Mouse (Mus musculus): ENCODE results near the gene Gm11549. TPM values are rescaled to one million over a fixed set of nuclear protein-coding genes. Genes with fewer than 3 reads are reported as not detected.

The Gm11549 gene
- total RNA-seq, 2 experiments from 2014 or later, result 0.61 TPM; not detected in 1

DNA sequence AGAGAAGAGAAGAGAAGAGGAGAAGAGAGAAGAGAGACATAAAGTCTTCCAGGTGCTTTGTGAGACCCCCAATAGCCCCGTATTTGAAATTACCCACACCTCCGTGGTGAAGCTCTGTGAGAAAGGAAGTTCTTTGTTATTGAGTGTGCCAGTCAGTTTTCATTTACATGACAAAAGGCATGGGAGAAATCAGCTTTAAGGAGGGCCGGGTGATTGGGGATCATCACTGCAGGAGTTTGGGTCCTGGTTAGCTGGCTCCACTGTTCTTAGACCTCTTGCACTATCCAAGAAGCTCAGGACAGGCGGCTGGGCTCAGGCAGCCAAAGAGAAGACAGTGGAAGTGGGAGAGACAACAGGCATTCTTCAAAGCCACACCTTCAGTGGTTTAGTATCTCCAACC lies 524 bp upstream of the Gm11549 start:
- DNase-seq (ENCODE audit: low spot score in 2 of 2), result no peak

DNA sequence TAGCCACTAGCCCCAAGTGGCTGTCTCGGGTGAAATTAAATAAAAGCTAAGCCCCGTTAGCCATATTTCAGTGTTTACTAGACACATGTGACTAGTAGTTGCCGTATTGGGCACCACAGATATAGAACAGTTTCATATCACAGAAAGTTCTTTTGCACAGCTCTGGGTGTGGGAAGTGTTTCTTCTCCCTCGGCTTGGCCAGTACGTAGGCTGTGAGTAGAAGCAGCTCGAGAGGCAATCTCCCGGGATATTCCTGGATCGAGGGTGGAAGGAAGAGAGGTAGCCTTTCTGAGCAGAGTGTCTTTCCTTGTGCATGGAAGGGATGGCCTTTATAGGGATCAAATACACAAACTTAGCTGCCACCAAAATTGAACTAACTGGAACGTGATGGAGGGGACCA lies 5.4 kb downstream of the Gm11549 start:
- DNase-seq (ENCODE audit: low spot score in 2 of 2), result no peak

DNA sequence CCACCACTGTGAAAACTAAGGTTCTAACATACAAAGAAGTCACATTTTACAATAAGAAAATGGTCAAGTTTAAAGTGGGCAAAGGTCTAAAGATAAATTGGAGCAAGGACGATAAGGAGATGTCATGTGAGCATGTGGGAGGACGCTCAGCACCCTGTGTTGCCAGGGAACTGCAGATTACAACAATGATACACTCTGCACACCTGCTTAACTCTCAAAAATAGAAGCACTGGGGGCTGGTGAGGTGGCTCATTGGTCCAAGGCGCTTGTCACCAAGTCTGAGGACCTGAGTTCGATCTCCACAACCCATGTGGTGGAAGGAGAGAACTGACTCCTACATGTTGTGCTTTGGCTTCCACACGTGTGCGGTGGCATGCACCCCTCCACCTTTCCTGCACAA lies 10.1 kb downstream of the Gm11549 start:
- DNase-seq (ENCODE audit: low spot score in 2 of 2), result peak in 1 of 2 experiments; percentile 4

DNA sequence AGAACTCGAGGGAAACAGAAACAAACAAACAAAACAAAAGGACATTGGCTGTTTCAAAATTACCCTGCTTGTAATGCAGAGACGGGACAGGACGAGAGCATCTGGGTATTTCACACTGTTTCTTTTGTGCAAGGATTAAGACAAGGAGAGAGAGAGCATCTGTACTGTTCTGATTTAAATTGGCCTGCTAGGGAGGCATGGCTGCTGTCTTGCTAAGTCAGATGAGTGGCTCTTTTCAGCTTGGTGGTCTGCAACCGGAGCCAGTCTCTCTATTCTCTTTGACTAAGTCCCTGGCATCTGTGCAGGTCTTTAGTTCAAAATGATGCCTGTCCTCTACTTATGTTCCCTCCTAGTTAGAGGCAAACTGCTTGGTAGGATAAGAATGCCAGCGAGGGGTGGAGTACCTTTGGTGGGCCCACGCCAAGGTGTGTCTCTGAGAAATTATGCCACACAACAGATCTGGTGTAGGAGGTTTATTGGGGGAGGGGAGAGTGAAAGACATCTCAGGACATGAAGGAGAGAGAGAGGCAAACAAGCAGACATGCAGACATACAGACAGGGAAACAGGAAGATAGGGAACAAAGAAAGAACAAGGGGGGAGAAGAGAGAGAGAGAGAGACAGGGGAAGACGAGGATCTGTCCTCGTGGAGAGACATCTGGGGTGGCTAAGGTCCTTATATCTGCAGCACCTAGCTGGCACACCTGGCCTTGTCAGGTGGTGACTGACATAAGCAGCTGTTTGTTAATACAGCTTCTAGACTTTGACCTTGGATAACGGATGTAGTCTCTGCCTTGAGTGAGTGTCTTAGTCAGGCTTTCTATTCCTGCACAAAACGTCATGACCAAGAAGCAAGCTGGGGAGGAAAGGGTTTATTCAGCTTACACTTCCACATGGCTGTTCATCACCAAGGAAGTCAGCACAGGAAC lies 15.5 kb downstream of the Gm11549 start:
- peak in 1 of 2 experiments; percentile 3 for DNase-seq (ENCODE audit: low spot score in 2 of 2)

DNA sequence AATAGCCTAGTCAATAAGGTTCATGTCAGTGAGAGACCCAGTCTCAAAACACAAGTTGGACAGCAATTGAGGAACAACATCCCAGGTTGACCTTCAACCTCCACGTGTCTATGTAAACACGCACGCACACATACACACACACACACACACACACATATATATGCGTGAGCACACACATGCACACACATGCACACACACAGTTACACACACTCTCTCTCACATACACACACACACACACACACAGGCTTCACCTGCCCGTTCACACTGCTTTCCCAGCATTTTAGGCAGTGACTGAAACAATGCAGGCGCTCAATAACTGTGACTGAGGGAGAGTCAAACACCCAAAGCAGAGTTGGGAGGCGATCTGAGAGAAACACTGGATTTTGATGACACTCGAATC lies 16.3 kb downstream of the Gm11549 start:
- no peak for DNase-seq (ENCODE audit: low spot score in 2 of 2)

DNA sequence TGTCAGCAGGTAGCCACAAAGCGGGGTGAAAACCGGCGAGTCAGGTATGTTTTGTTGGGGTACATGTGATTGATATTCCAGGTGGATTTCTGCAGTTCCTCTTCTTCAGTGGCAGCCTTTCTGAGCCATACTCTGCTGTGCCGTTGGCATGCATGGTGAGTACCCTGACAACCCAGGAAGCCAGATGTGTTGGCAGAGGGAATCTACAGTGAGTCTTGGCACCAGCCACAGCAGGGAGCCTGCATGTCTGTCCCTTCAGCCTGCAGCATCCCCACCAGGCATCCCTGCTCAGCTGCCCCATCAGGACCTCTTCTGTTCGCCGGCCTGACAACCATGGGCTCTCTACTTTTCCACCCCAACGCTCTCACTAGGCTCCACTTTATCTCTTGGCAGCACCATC lies 20.1 kb downstream of the Gm11549 start:
- DNase-seq (ENCODE audit: low spot score in 2 of 2), result no peak

DNA sequence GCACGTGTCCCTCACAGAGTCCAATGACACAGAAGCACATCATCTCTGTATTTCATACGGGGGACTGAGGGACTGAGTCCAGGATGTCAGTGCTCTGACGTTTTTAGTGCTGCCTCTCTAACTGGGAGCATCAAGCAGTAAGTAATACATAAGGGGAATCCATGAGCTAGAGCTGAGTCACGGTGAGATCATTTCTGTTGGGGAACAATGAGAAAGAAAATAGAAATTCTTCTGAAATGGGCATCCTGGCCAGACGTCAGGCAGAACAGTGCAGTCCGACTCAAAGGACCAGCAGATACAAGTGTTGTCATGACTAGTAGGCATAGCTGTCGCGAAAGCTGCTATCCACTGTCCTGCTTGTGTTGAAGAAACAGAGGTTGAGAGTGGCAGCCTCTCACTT lies 20.6 kb downstream of the Gm11549 start:
- no peak for DNase-seq (ENCODE audit: low spot score in 2 of 2)

DNA sequence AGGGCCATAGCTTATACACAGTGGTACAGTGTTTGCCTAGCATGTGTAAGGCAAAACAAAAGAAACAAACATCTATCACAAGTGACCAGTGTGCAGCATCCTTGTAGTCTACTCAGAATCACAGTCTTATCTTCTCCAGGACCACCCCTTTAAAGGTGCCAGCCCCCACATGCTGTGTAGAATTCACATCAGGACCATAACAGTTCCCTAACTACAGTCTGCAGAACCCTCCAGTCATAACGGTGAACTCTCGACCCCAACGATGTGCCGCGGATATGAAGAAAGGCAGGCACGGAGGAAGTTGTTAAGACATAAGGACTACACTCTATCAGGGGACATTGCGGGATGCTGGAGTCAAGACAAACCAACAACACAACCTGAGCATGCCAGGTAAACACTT lies 22.2 kb downstream of the Gm11549 start:
- peak in 1 of 2 experiments; percentile 8 for DNase-seq (ENCODE audit: low spot score in 2 of 2)

DNA sequence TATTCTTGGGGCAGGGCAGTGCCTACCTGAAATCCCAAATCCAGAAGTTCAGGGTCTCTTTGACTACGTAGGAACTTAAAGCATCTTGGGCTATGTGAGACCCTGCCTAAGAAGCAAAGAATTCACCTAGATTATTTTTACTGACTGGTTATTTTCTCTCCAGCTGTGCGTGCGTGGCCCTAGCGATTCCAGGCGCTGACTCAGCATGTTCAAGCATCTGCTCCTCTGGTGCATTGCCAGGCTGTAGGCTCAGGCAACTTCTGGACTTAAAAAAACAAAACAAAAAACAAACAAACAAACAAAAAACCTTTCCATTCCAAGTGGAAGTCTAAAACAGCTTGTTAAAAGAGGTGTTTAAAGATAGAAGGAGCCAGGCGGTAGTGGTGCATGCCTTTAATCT lies 23.4 kb downstream of the Gm11549 start:
- no peak for DNase-seq (ENCODE audit: low spot score in 2 of 2)

DNA sequence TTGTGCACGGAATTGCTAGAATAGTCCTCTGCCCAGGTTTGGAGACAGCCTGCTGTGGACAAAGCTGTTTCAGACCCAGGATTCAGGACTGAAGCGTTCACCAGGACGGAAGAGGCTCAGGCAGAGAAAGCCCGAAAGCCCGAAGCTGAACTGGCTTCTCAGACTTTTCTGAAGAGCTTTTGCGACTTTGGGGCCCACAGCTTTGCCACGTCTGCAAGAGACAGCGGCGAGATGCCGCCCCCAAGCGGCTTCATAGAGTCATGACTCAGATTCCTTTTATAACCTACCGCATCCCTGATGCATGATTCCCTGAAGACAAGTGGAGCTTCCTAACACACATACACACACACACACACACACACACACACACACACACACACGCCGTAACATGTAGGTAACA lies 24.9 kb downstream of the Gm11549 start:
- DNase-seq (ENCODE audit: low spot score in 2 of 2), result peak; percentile 46 to 77

DNA sequence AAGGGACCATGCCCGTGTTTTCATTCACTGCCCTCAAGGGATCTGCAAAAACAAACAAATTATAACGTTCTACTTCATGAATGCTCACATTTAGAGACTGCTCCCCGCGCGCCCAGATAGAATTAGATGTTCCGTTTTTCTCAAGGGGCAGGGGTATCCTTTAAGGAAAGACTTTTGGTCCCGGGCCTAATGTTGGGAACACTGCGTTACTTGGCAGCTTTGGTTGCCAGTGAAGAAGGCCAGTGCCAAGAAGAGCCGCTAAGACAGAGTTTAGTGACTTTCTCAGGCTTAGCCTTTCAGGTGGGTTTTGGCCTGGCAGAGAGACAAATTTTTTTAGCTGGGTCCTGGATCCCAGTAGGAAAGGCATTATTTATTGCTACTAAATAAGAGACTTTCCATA lies 25.3 kb downstream of the Gm11549 start:
- no peak for DNase-seq (ENCODE audit: low spot score in 2 of 2)

DNA sequence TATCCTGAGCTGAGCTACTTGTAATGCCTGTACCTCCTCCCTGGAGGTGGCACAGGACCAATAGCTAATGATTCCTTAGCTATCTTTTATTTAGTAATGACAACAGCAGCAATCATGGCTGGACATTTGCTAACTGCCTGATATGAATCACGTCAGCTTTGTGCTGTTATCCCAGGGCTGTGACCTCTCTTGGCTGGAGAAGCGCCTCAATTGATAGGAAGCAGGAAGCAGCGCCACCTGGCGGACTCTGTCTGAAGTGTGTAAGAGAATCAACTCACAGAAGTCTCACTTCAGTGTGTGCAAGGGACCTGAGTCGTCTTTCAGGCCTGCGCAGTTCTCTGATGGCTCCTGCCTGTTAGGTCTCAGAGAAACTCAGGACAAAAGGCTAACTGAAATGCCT lies 26.2 kb downstream of the Gm11549 start:
- DNase-seq (ENCODE audit: low spot score in 2 of 2), result peak; percentile 83 to 91

DNA sequence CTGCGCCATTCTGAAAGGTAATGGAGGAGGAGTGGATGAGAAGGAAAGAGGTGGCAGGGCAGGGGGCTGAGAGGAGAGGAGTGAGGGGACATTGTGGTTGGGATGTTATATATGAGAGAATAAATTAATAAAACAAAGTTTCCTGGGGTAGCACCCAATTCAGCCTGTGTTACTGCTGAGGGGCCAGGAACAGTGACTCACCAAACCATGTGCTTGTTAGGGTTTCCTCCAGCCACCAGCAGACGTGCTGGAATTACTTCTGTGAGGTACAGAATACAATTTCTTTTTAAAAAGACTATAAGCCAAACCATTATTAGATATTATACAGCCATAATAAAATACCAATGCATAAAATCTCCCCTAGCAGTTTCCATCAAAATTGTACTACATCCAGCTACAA lies 27.0 kb downstream of the Gm11549 start:
- DNase-seq (ENCODE audit: low spot score in 2 of 2), result no peak

DNA sequence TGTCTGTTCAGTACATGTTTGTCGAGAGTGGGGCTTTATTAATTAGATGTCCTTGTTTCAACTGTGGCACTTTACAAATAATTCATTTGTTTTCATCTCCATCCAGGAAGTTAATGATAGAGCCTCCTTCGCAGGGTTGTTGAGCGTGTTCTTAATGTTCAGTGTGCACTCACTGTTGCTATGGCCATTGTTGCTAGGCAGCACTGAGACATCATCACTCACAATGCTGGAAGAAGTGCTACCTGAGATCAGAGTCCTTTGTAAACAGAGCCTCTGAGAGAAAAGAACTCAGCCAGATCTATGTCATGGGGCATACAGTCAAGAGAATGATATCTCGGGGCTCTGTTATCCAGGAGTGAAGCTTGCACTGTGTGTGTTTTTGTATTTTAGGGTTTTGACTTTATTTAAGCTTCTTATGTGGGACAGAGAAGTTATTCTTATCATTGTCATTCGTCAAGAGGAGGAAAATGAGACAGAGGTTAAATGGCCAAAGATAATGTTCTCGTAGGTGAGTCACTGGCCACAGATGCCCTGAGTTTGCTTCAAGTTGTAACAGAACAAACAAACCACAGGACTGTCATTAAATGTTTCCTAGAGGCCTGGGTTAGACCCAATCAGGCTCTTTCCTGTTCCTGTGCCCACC lies 27.9 kb downstream of the Gm11549 start:
- DNase-seq (ENCODE audit: low spot score in 2 of 2), result no peak

DNA sequence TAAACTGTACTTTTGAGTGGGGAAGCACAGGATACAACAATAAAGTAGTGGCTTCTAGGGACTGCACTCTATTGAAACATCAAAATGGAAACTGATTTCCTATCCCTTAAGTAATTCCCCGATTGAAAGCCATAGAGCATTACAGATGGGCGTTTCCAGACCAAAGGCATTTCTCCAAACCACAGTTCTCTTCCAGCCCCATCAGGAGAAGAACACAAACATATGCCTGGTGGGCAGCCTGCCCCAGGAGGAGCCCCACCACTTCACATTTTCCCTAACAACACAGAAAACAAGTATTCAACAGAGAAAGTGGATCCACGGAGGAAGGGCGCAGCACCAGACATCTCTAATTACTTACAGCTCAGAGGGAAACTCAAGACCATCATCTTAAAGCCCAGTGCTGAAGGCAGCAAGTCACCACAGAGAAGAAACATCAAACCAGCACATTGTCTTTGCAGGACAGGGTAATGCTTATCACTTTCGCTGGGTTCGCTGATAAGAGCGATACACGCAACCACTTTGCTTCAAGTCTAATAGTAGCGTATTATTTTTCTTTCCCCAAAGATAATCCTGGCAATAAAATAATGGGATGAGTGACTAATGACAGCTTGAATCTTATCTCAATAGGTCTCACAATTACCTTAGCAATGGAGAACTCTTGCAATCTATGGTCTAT lies 28.8 kb downstream of the Gm11549 start:
- no peak for DNase-seq (ENCODE audit: low spot score in 2 of 2)

DNA sequence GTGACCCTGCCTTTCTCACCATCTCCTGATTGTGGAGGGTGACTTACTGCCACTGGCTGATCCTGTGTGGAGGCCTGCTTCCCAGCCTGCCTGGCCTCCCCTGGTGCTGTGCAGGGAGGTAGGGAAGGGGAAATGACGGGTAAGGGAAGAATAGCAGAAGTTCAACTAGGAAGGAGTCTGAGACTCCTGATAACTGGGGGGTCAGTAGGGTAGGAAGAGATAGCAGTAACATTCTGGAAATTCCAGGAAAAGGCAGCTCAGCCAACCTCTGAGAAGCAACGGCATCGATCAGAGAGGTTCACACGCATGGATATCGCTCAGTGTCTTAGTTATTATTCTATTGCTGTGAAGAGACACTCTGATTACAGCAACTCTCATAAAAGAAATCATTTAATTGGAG lies 30.1 kb downstream of the Gm11549 start:
- DNase-seq (ENCODE audit: low spot score in 2 of 2), result no peak

DNA sequence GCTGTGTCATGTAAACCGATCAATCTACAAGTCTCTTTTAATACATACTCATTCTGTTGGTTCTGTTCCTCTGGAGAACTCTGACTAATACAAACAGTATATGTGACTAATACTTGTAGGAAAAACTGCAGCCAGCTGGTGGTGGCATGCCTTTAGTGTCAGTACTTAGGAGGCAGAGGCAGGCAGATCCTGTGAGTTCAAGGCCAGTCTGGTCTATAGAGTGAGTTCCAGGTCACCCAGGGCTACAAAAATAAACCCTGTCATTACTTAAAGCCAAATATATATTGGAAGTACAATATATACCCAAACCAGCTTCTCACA lies 32.1 kb downstream of the Gm11549 start:
- no peak for DNase-seq (ENCODE audit: low spot score in 2 of 2)

DNA sequence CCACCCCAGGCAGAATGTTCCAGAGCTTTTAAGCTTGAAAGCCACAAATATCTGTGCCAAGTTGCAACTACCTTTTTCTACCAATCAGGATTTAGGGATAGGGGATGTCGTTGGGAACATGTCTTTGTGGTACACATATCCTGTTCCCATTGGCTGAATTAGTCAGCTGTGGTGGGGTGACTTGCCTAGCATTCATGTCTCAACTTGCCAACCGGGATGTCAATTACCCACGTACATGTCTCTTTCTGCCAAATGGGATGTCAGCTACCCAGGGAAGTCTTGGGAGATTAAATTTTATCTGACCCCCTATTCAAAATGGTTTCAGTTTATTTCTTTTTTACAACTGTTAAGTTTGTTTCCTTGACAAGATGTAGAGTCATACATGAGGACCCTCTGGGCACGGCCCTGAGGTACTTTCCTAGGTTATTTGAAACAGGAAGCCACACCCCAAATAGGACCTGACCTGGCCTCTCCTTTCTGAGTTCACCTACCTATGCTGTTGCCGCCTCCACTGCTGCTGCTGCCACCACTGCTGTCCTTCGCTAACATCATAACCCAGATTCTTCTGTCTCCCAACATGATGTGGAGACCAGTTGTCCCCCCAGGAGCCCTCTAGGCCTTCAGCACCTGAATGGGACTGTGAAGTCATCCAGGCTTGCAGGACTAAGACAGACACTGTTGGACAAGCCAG lies 32.6 kb downstream of the Gm11549 start:
- no peak for DNase-seq (ENCODE audit: low spot score in 2 of 2)

DNA sequence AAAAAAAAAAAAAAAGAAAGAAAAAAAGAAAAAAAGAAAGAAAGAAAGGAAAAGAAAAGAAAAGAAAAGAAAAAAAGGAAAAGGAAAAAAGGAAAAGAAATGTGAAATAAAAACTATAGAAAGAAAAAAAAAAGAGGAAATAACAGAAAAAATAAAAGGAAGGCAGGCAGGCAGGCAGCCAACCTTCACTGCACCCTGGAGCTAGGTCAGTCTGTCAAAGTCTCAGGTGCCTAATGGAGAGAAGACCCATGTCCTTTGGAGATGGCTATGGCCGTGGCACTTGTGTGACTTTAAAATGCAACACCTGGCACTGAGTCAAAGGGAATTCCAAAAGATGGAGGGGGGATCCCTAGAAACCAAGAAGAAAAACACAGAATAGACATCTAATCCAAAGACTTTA lies 33.2 kb downstream of the Gm11549 start:
- no peak for DNase-seq (ENCODE audit: low spot score in 2 of 2)

DNA sequence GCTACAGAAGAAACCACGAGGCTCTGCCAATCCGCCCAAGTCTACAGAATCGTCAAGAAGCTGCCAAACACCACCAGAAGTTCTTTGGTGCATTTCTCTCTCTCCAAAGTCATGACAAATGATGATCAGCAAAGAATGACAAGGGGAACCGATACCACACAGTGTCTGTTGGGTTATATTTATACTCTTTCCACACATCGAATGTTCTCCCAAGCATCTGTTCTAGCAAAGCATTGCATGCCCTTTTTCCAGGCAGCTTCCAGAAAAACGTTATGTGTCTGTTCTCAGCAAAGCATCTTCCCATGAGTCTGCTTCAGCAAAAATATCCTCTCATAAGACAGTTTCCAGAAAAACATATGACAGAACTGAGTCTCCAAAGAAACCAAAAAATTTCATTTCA lies 34.7 kb downstream of the Gm11549 start:
- no peak for DNase-seq (ENCODE audit: low spot score in 2 of 2)

DNA sequence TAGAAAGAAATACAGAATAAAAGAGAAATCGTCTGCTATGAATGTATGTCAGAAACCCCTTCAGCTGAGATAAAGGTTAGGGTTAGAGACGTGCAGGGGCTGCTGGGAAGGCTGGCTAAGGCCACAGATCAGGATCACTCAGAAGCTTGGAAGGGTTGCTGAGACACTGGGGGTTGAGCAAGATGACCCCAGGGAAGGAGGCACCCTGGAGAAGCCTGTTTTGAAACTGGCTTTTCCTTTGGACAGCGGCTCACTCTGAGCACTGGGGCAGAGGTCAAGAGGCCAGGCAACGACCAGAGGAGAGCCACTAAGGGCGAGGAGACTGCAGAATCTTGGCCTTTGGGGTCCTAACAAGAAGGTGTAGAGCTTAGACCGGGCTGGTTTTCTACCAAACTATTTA lies 35.4 kb downstream of the Gm11549 start:
- no peak for DNase-seq (ENCODE audit: low spot score in 2 of 2)

DNA sequence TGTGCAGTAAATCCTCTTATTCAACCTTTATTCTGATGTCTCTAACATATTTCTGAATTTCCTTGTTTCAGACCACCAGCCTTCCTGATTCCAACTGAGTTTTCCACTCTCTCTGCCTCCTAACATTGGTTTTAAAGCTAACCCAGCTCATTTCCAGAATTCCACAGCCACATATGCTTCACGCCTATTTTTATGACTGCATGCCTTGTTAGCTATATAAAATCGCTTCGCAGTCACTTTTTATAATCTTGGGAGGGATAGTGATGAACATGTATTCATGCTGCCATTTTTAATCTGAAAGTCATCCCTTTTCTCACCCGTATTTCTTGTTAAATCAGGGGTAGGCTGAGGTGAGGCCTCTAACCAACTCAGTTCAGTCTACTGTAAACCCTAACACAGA lies 37.3 kb downstream of the Gm11549 start:
- no peak for DNase-seq (ENCODE audit: low spot score in 2 of 2)

Data from gastrocnemius, postnatal 4 days (tissue).